Mouse (Mus musculus): ENCODE measurements around the gene Gm10190. TPM values are rescaled to one million over a fixed set of nuclear protein-coding genes. Genes with fewer than 3 reads are reported as not detected.

The Gm10190 gene
- polyA plus RNA-seq, 2 experiments, result 1.0 to 2.1 TPM

DNA sequence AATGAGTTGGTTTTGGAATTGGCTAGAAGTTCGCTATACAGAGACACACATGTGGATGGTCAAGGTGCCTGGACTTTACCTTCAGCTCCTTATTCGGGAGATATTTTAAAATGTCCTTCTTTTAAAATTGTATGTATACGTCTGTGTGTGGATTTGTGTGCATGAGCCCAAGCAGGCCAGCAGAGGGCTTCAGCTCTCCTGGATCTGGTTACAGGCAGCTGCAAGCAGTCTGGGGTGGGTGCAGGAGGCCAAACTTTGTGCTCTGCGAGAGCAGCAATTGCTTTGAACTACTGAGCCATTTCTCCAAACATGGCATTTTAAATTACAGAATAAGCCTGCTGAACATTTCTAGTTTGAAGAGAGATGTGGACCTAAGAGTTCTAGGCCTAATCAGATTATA, 28.1 kb downstream of the Gm10190 start:
- 72% methylated on average over 4 of the region's 4 CpGs for WGBS
- ATAC-seq (ENCODE audit: low FRiP score, low read depth) (no peak), DNase-seq (ENCODE audit: low spot score) (no peak)
- H3K27me3 ChIP-seq (ENCODE audit: control insufficient read depth, insufficient read depth, low read length), result no peaks in the 10 kb centered on the region
- H3K27ac ChIP-seq (replicated peaks; ENCODE audit: low read depth, low read length), result no peak overlapping the region
- H3K4me2 ChIP-seq (replicated peaks; ENCODE audit: low read depth, low read length, severe bottlenecking), result no peak overlapping the region
- H3K4me1 ChIP-seq (ENCODE audit: control insufficient read depth, insufficient read depth, low read length), result no peaks in the 10 kb centered on the region
- no peak overlapping the region for H3K4me3 ChIP-seq (replicated peaks; ENCODE audit: low read length)
- TF ChIP-seq POLR2A (IDR thresholded peaks at IDR 0.05; ENCODE audit: borderline replicate concordance, extremely low read depth, insufficient read depth, insufficient read length), result no peak
- H3K9me3 ChIP-seq (ENCODE audit: control insufficient read depth, low read length), result no peaks in the 10 kb centered on the region
- H3K36me3 ChIP-seq (ENCODE audit: control insufficient read depth, insufficient read depth, low read length), result no peaks in the 10 kb centered on the region
- no peak overlapping the region for H3K9ac ChIP-seq (ENCODE audit: low read depth, low read length, severe bottlenecking)

- DNase-seq (ENCODE audit: low spot score) (no peak), ATAC-seq (ENCODE audit: low FRiP score, low read depth) (no peak)
- 79% methylated on average over 2 of the region's 2 CpGs for WGBS
These were observed 41.0 kb downstream of the Gm10190 start for GRCm38 (mm10) chr17:80332386-80332785.

DNA sequence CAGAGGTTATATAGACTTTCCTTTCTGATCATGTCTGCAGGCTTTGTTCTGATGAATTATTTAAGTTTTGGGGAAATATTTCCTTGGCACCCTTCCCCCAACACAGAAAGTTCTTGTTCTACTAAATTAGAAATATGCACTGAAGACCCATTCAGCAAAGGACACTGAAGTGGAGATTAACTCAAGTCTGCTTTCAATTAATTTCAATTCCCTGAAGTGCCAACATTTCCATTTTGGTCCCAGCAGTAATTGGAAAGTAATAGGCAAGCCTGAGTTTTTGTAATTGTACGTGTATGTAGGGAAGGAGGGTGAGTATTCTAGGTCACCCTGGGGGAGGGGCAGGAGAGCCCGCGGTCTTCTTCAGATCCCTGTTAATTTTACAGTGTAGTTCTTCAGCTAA, 46.9 kb downstream of the Gm10190 start:
- H3K4me2 ChIP-seq (replicated peaks; ENCODE audit: low read depth, low read length, severe bottlenecking), result no peak overlapping the region
- H3K9me3 ChIP-seq (ENCODE audit: control insufficient read depth, low read length), result no peaks in the 10 kb centered on the region
- WGBS, result 60% methylated on average over 3 of the region's 3 CpGs
- ATAC-seq (ENCODE audit: low FRiP score, low read depth) (no peak), DNase-seq (ENCODE audit: low spot score) (no peak)
- TF ChIP-seq POLR2A (IDR thresholded peaks at IDR 0.05; ENCODE audit: borderline replicate concordance, extremely low read depth, insufficient read depth, insufficient read length), result no peak
- H3K27ac ChIP-seq (replicated peaks; ENCODE audit: low read depth, low read length), result no peak overlapping the region
- no peak overlapping the region for H3K9ac ChIP-seq (ENCODE audit: low read depth, low read length, severe bottlenecking)
- H3K4me1 ChIP-seq (ENCODE audit: control insufficient read depth, insufficient read depth, low read length), result no peaks in the 10 kb centered on the region
- no peaks in the 10 kb centered on the region for H3K27me3 ChIP-seq (ENCODE audit: control insufficient read depth, insufficient read depth, low read length)
- no peak overlapping the region for H3K4me3 ChIP-seq (replicated peaks; ENCODE audit: low read length)
- H3K36me3 ChIP-seq (ENCODE audit: control insufficient read depth, insufficient read depth, low read length), result no peaks in the 10 kb centered on the region

More at GRCm38 (mm10) chr17:80332386-80332785, 41.0 kb downstream of the Gm10190 start:
- Histone ChIP-seq H3K9ac (ENCODE audit: low read depth, low read length, severe bottlenecking) (no peak overlapping the region), H3K4me1 (ENCODE audit: control insufficient read depth, insufficient read depth, low read length) (no peaks in the 10 kb centered on the region), H3K36me3 (ENCODE audit: control insufficient read depth, insufficient read depth, low read length) (no peaks in the 10 kb centered on the region), H3K4me3 (replicated peaks; ENCODE audit: low read length) (no peak overlapping the region), H3K27me3 (ENCODE audit: control insufficient read depth, insufficient read depth, low read length) (no peaks in the 10 kb centered on the region), H3K9me3 (ENCODE audit: control insufficient read depth, low read length) (no peaks in the 10 kb centered on the region), H3K27ac (replicated peaks; ENCODE audit: low read depth, low read length) (no peak overlapping the region), H3K4me2 (replicated peaks; ENCODE audit: low read depth, low read length, severe bottlenecking) (no peak overlapping the region)
- TF ChIP-seq POLR2A (IDR thresholded peaks at IDR 0.05; ENCODE audit: borderline replicate concordance, extremely low read depth, insufficient read depth, insufficient read length), result no peak

DNA sequence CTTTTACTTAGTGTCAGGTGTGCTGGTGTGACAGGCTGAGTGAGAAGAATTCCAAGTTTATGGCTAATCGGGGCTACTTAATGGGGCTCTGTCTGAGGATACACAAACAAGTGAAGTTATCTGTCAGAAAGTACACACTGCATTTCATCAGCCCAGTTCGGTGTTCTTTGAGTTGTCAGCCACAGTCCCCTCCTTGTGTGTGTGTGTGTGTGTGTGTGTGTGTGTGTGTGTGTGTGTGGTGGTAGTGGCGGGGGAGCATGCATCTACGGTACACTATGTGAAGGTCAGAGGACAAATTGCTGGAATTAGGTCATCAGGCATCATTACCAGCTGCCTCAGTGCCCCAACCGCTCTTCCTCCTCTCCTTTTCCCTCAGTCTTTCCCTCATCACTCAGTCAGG, 47.9 kb downstream of the Gm10190 start:
- Histone ChIP-seq H3K4me2 (replicated peaks; ENCODE audit: low read depth, low read length, severe bottlenecking) (no peak overlapping the region), H3K9ac (ENCODE audit: low read depth, low read length, severe bottlenecking) (no peak overlapping the region), H3K27ac (replicated peaks; ENCODE audit: low read depth, low read length) (no peak overlapping the region), H3K4me3 (replicated peaks; ENCODE audit: low read length) (no peak overlapping the region), H3K4me1 (ENCODE audit: control insufficient read depth, insufficient read depth, low read length) (no peaks in the 10 kb centered on the region), H3K9me3 (ENCODE audit: control insufficient read depth, low read length) (no peaks in the 10 kb centered on the region), H3K27me3 (ENCODE audit: control insufficient read depth, insufficient read depth, low read length) (no peaks in the 10 kb centered on the region), H3K36me3 (ENCODE audit: control insufficient read depth, insufficient read depth, low read length) (no peaks in the 10 kb centered on the region)
- DNase-seq (ENCODE audit: low spot score) (no peak), ATAC-seq (ENCODE audit: low FRiP score, low read depth) (no peak)
- 84% methylated on average over 5 of the region's 5 CpGs for WGBS
- no peak for TF ChIP-seq POLR2A (IDR thresholded peaks at IDR 0.05; ENCODE audit: borderline replicate concordance, extremely low read depth, insufficient read depth, insufficient read length)

GRCm38 (mm10) chr17:80324521-80324920, 48.8 kb downstream of the Gm10190 start:
- no peak for DNase-seq (ENCODE audit: low spot score)
- Histone ChIP-seq H3K27ac (replicated peaks; ENCODE audit: low read depth, low read length) (no peak overlapping the region), H3K36me3 (ENCODE audit: control insufficient read depth, insufficient read depth, low read length) (no peaks in the 10 kb centered on the region), H3K4me3 (replicated peaks; ENCODE audit: low read length) (no peak overlapping the region), H3K27me3 (ENCODE audit: control insufficient read depth, insufficient read depth, low read length) (no peaks in the 10 kb centered on the region), H3K4me1 (ENCODE audit: control insufficient read depth, insufficient read depth, low read length) (no peaks in the 10 kb centered on the region), H3K9ac (ENCODE audit: low read depth, low read length, severe bottlenecking) (no peak overlapping the region), H3K4me2 (replicated peaks; ENCODE audit: low read depth, low read length, severe bottlenecking) (no peak overlapping the region), H3K9me3 (ENCODE audit: control insufficient read depth, low read length) (no peaks in the 10 kb centered on the region)
- no peak for ATAC-seq (ENCODE audit: low FRiP score, low read depth)
- WGBS, result 77% methylated on average over 7 of the region's 7 CpGs
- TF ChIP-seq POLR2A (IDR thresholded peaks at IDR 0.05; ENCODE audit: borderline replicate concordance, extremely low read depth, insufficient read depth, insufficient read length), result no peak

DNA sequence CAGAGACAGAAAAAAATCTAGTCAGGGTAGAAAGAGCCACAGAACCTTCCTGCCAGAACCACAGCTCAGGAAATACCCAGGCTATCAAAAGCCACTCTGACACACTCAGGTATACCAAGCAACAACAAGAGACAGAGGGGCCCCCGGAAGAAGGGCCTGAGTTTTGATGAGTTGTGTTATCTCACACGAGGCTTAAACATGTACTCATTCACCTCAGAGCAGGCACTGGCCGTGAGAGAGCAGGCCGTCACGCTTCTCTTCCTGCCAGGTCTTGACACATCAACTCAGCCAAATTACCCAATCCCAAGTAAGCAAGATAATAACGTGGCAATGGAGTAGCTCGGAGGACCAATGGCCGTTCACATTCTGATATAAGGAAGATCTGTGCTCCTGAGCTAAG, 49.7 kb downstream of the Gm10190 start:
- WGBS, result 73% methylated on average over 8 of the region's 8 CpGs
- no peak overlapping the region for H3K27ac ChIP-seq (replicated peaks; ENCODE audit: low read depth, low read length)

More for the DNA sequence above, 49.7 kb downstream of the Gm10190 start:
- Histone ChIP-seq H3K36me3 (ENCODE audit: control insufficient read depth, insufficient read depth, low read length) (no peaks in the 10 kb centered on the region), H3K4me2 (replicated peaks; ENCODE audit: low read depth, low read length, severe bottlenecking) (no peak overlapping the region), H3K9ac (ENCODE audit: low read depth, low read length, severe bottlenecking) (no peak overlapping the region), H3K9me3 (ENCODE audit: control insufficient read depth, low read length) (no peaks in the 10 kb centered on the region), H3K4me1 (ENCODE audit: control insufficient read depth, insufficient read depth, low read length) (no peaks in the 10 kb centered on the region), H3K4me3 (replicated peaks; ENCODE audit: low read length) (no peak overlapping the region), H3K27me3 (ENCODE audit: control insufficient read depth, insufficient read depth, low read length) (no peaks in the 10 kb centered on the region)
- no peak for TF ChIP-seq POLR2A (IDR thresholded peaks at IDR 0.05; ENCODE audit: borderline replicate concordance, extremely low read depth, insufficient read depth, insufficient read length)
- ATAC-seq (ENCODE audit: low FRiP score, low read depth), result no peak
- no peak for DNase-seq (ENCODE audit: low spot score)

Other genes with a start within 250 kb of the Gm10190 start
- gene Galm, start 246.1 kb downstream of the Gm10190 start, polyA plus RNA-seq (2012; rRNA removed), result 11.7 and 12.1 TPM in 2 replicates
- gene Galm, start 246.1 kb downstream of the Gm10190 start, polyA plus RNA-seq (2014; fragmentation: Nextera tagmentation; extraction: Ambion mirVana), result 13.7 and 13.8 TPM in 2 replicates
- gene Srsf7, start 166.2 kb downstream of the Gm10190 start, polyA plus RNA-seq (2012; rRNA removed), result 363 and 429 TPM in 2 replicates
- 577 and 588 TPM in 2 replicates for gene Srsf7, start 166.2 kb downstream of the Gm10190 start, polyA plus RNA-seq (2014; fragmentation: Nextera tagmentation; extraction: Ambion mirVana)
- gene Ttc39d, start 166.1 kb downstream of the Gm10190 start, polyA plus RNA-seq (2012; rRNA removed), result 0.03 and 0.11 TPM in 2 replicates
- not detected in 2 replicates for gene Ttc39d, start 166.1 kb downstream of the Gm10190 start, polyA plus RNA-seq (2014; fragmentation: Nextera tagmentation; extraction: Ambion mirVana)
- gene Gemin6, start 149.1 kb downstream of the Gm10190 start, polyA plus RNA-seq (2012; rRNA removed), result 10.8 and 16.7 TPM in 2 replicates
- 30.8 and 34.7 TPM in 2 replicates for gene Gemin6, start 149.1 kb downstream of the Gm10190 start, polyA plus RNA-seq (2014; fragmentation: Nextera tagmentation; extraction: Ambion mirVana)
- 6.5 and 11.8 TPM in 2 replicates for gene Morn2, start 83.3 kb downstream of the Gm10190 start, polyA plus RNA-seq (2012; rRNA removed)
- 19.3 and 21.1 TPM in 2 replicates for gene Morn2, start 83.3 kb downstream of the Gm10190 start, polyA plus RNA-seq (2014; fragmentation: Nextera tagmentation; extraction: Ambion mirVana)
- 41.7 and 45.2 TPM in 2 replicates for gene Dhx57, start 83.1 kb downstream of the Gm10190 start, polyA plus RNA-seq (2012; rRNA removed)
- 21.1 and 25.2 TPM in 2 replicates for gene Dhx57, start 83.1 kb downstream of the Gm10190 start, polyA plus RNA-seq (2014; fragmentation: Nextera tagmentation; extraction: Ambion mirVana)
- 0.85 and 1.1 TPM in 2 replicates for gene Arhgef33, start 66.1 kb downstream of the Gm10190 start, polyA plus RNA-seq (2012; rRNA removed)
- gene Arhgef33, start 66.1 kb downstream of the Gm10190 start, polyA plus RNA-seq (2014; fragmentation: Nextera tagmentation; extraction: Ambion mirVana), result 1.4 and 2.6 TPM in 2 replicates
- gene Sos1, start 106.9 kb upstream of the Gm10190 start, polyA plus RNA-seq (2012; rRNA removed), result 9.9 and 10.5 TPM in 2 replicates
- 10.3 and 10.8 TPM in 2 replicates for gene Sos1, start 106.9 kb upstream of the Gm10190 start, polyA plus RNA-seq (2014; fragmentation: Nextera tagmentation; extraction: Ambion mirVana)
- gene Cdkl4, start 204.3 kb upstream of the Gm10190 start, polyA plus RNA-seq (2012; rRNA removed), result 0.24 and 0.26 TPM in 2 replicates
- gene Cdkl4, start 204.3 kb upstream of the Gm10190 start, polyA plus RNA-seq (2014; fragmentation: Nextera tagmentation; extraction: Ambion mirVana), result 0.06 and 0.19 TPM in 2 replicates

All from limb, embryonic 14.5 days (tissue).